Mouse (Mus musculus) bone marrow, adult 2 months (tissue): ENCODE measurements around the gene Cpn2.

Source experiments
- CTCF ChIP-seq: fragments of 200-500 bp; IDR thresholded peaks from 2 replicates; pipeline ENCODE4 v1.5.1; 2011; ENCODE audit warnings: low read length, control low read depth; ENCODE audit not compliant: control insufficient read depth, insufficient read depth
- POLR2A ChIP-seq: fragments of 200-500 bp; IDR thresholded peaks from 2 replicates; pipeline ENCODE4 v1.6.1; 2011; ENCODE audit warnings: low read depth, mild to moderate bottlenecking, control low read depth, low read length, borderline replicate concordance; ENCODE audit not compliant: control insufficient read depth

DNA sequence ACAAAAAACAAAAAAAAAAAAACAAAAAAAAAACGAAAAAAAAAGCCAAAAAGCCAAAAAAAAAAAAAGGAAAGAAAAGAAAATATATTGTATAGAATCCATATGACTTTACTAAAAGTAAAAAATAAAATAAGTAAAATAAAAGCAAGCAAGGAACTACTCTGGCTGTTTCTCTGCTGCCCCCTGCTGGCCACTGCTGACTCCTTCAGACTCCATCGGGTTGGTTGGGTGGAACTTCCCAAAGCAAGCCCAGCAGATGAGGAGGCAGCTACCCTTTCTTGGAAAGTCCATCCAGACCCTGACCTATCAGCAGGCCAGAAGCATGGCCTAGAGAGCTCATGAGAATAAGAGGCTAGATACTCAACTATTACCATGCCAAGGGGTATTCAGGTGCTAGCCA, 4.6 kb downstream of the Cpn2 start:
- peak; percentile 90 for TF ChIP-seq CTCF
- TF ChIP-seq POLR2A: no peak
